Mouse (Mus musculus) lung, adult 18-20 months (tissue): ENCODE measurements around the gene A930033H14Rik.

ENCODE experiments used
- DNase-seq, 2 experiments: peaks; one replicate each; pipeline ENCODE4 v3.0.0; 2022; ENCODE audit warnings: mixed read lengths in 2 of 2

A930033H14Rik gene

GRCm38 (mm10) chr10:69212542-69213440, at the start of gene A930033H14Rik:
TSS of gene A930033H14Rik (minus strand) at chr10:69213098.
- DNase-seq: peak; percentile 87 to 91

GRCm38 (mm10) chr10:69259929-69260328, 47.0 kb upstream of the A930033H14Rik start:
- DNase-seq: no peak

GRCm38 (mm10) chr10:69259161-69259560, 46.3 kb upstream of the A930033H14Rik start:
- no peak for DNase-seq

GRCm38 (mm10) chr10:69258588-69258987, 45.7 kb upstream of the A930033H14Rik start:
- peak in 1 of 2 experiments; percentile 35 for DNase-seq

GRCm38 (mm10) chr10:69257592-69258133, 44.8 kb upstream of the A930033H14Rik start:
- no peak for DNase-seq

GRCm38 (mm10) chr10:69255594-69255993, 42.7 kb upstream of the A930033H14Rik start:
- DNase-seq: no peak

GRCm38 (mm10) chr10:69254390-69254847, 41.5 kb upstream of the A930033H14Rik start:
- peak; percentile 45 to 49 for DNase-seq

GRCm38 (mm10) chr10:69253686-69254080, 40.8 kb upstream of the A930033H14Rik start:
- DNase-seq: no peak

- no peak for DNase-seq
Observed at GRCm38 (mm10) chr10:69253075-69253685, 40.3 kb upstream of the A930033H14Rik start.

- no peak for DNase-seq
Observed at GRCm38 (mm10) chr10:69252112-69253074, 39.5 kb upstream of the A930033H14Rik start.

- no peak for DNase-seq
Observed at GRCm38 (mm10) chr10:69251254-69251653, 38.4 kb upstream of the A930033H14Rik start.

GRCm38 (mm10) chr10:69248261-69249160, 35.6 kb upstream of the A930033H14Rik start:
- no peak for DNase-seq

GRCm38 (mm10) chr10:69247311-69248033, 34.6 kb upstream of the A930033H14Rik start:
- DNase-seq: no peak

- DNase-seq: no peak
Observed at GRCm38 (mm10) chr10:69246762-69247161, 33.9 kb upstream of the A930033H14Rik start.

GRCm38 (mm10) chr10:69245906-69246668, 33.2 kb upstream of the A930033H14Rik start:
- peak in 1 of 2 experiments; percentile 29 for DNase-seq

GRCm38 (mm10) chr10:69245151-69245550, 32.3 kb upstream of the A930033H14Rik start:
- no peak for DNase-seq

GRCm38 (mm10) chr10:69240530-69240929, 27.6 kb upstream of the A930033H14Rik start:
- peak in 1 of 2 experiments; percentile 59 for DNase-seq

GRCm38 (mm10) chr10:69238311-69238710, 25.4 kb upstream of the A930033H14Rik start:
- no peak for DNase-seq

GRCm38 (mm10) chr10:69237781-69238180, 24.9 kb upstream of the A930033H14Rik start:
- DNase-seq: no peak

GRCm38 (mm10) chr10:69237185-69237584, 24.3 kb upstream of the A930033H14Rik start:
- DNase-seq: no peak
